Mouse (Mus musculus): ENCODE results near the gene Arhgef28. TPM values are rescaled to one million over a fixed set of nuclear protein-coding genes. Genes with fewer than 3 reads are reported as not detected.

Gene Arhgef28
- polyA plus RNA-seq, 1 experiment from 2014 or later: 45.3 TPM

DNA sequence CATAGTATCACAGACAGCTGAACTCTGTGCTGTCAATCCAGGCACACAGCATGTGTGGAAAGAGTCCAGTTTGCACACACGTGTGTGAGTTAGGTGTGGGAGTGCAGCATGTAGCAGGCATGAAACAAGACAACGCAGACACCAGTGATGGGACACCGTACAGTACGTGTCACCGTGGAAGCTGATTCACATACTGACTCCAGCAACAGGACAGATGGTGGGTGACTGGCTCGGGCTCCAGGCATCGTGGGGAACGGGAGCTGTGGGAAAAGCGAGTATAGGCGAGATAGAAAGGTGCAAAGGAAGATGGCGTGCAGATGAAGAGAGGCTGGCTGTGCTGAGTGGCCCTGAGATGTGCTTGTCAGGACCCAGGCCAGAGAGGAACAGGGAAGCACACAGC lies 23.9 kb downstream of the Arhgef28 start:
- Histone ChIP-seq H3K9ac (no peak overlapping the region), H3K9me3 (replicated peaks) (no peaks in the 10 kb centered on the region), H3K27me3 (no peaks in the 10 kb centered on the region), H3K4me1 (no peaks in the 10 kb centered on the region), H3K4me3 (replicated peaks) (no peak overlapping the region), H3K4me2 (no peak overlapping the region), H3K27ac (no peak overlapping the region), H3K36me3 (no peaks in the 10 kb centered on the region)
- ATAC-seq (replicated peaks; ENCODE audit: low FRiP score): no peak
- WGBS: 91% methylated on average over 11 of the region's 11 CpGs

DNA sequence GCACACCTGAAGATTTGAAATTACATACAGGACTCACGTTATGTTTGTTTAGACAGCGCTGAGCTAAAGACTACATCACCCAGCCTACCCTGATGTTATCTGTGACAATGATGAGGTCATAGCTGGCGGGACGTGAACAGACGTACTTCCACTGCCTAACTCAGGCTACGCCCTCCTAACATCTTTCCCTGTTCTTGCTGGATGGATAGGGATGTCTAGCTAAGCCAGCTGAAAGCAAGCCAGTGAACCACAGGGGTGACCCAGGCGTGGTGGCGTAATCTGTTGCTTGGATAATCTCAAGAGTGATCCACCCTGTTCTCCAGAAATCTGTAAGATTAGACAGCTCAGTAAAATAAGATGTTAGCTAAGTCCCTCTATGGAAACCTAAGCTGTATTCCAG lies 25.6 kb downstream of the Arhgef28 start:
- Histone ChIP-seq H3K27ac (no peak overlapping the region), H3K4me1 (peaks cover 4% of the 10 kb centered on the region; the same call in 1 of the 2 replicates), H3K4me2 (no peak overlapping the region), H3K27me3 (no peaks in the 10 kb centered on the region), H3K9ac (no peak overlapping the region), H3K4me3 (replicated peaks) (no peak overlapping the region), H3K9me3 (replicated peaks) (no peaks in the 10 kb centered on the region), H3K36me3 (no peaks in the 10 kb centered on the region)
- ATAC-seq (replicated peaks; ENCODE audit: low FRiP score): no peak
- WGBS: 79% methylated on average over 8 of the region's 8 CpGs

DNA sequence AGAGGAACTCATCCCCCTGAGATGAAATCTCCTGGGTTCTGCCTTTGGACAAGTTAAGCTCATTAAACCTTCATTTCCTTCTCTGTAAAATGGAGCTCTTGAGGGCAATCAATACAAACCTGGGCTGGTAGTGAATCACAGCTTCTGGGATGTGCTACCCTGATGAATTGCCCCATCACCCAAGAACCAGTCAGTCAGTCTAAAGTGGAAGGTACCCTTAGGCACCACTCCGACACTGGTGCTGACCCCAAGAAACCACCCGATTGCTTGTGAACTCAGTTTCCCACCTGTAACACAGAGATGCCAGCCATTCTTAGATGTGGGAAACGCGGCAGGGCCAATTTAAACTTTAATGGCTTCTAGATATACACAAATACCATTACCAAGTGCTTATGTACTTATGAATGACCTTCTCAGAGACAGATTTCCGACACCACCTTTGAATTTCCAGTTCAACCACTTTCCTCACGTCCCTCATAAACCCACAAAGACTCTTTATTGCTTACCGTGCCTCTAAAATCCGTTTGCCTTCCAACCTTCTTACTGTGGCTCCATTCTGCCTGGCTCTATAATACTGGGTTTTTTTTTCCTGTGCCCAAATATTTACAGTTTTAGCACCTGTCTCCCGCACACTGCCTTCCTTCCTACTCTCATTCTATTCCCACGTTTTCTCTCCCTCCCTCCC lies 30.8 kb downstream of the Arhgef28 start:
- no peaks in the 10 kb centered on the region for H3K36me3 ChIP-seq
- 66% methylated on average over 10 of the region's 10 CpGs for WGBS
- ATAC-seq (replicated peaks; ENCODE audit: low FRiP score): no peak
- H3K27ac ChIP-seq: no peak overlapping the region
- no peak overlapping the region for H3K4me3 ChIP-seq (replicated peaks)
- H3K4me2 ChIP-seq: no peak overlapping the region
- no peaks in the 10 kb centered on the region for H3K27me3 ChIP-seq
- H3K9me3 ChIP-seq (replicated peaks): no peaks in the 10 kb centered on the region
- H3K9ac ChIP-seq: no peak overlapping the region
- H3K4me1 ChIP-seq: peaks cover 17% of the 10 kb centered on the region

DNA sequence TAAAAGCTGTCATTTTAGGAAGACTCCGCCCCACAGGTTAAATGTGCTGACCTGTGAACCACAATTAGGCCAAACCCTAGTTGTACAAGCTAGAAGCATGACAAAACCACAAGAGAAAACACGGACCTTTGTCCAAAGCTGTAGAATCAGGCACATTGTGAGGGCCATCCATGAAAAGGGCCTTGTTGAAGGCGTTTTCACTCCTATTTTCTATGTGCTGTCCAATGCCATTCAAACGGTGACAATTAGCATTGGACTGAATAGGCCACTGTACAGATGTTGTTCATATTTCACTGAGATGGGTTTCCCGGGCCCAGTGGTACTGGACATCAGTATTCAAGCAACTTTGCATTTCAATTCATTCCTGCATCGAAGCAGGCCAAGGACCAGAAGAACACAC lies 33.2 kb downstream of the Arhgef28 start:
- no peak overlapping the region for H3K4me3 ChIP-seq (replicated peaks)
- no peak overlapping the region for H3K4me2 ChIP-seq
- peaks cover 17% of the 10 kb centered on the region for H3K4me1 ChIP-seq
- H3K36me3 ChIP-seq: no peaks in the 10 kb centered on the region
- no peak overlapping the region for H3K9ac ChIP-seq
- ATAC-seq (replicated peaks; ENCODE audit: low FRiP score): no peak
- WGBS: 86% methylated on average over 6 of the region's 6 CpGs
- H3K9me3 ChIP-seq (replicated peaks): no peaks in the 10 kb centered on the region; the same call in 1 of the 2 replicates
- H3K27me3 ChIP-seq: no peaks in the 10 kb centered on the region
- no peak overlapping the region for H3K27ac ChIP-seq

DNA sequence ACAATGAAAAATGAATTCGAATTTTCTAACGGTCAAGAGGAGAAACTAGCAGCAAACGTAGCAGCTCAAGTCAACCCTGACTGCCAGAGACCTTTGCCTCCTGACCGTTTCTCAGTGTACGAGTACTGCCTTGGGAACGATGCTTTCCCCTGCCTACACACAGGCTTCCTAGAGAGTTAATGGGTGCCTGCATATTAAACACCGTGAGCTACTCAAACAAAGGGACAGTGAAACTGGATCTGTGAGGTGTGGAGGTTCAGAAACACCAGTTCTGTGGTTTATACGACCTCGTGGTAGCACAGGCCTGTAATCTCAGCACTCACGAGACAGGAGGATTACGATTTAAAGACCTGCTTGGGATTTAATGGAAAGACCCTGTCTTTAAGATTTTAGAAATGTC lies 33.9 kb downstream of the Arhgef28 start:
- no peaks in the 10 kb centered on the region for H3K36me3 ChIP-seq
- H3K4me2 ChIP-seq: no peak overlapping the region
- peaks cover 17% of the 10 kb centered on the region for H3K4me1 ChIP-seq
- no peaks in the 10 kb centered on the region for H3K27me3 ChIP-seq
- no peak for ATAC-seq (replicated peaks; ENCODE audit: low FRiP score)
- no peaks in the 10 kb centered on the region; the same call in 1 of the 2 replicates for H3K9me3 ChIP-seq (replicated peaks)
- no peak overlapping the region for H3K9ac ChIP-seq
- no peak overlapping the region for H3K4me3 ChIP-seq (replicated peaks)
- H3K27ac ChIP-seq: no peak overlapping the region
- 37% methylated on average over 11 of the region's 11 CpGs for WGBS

DNA sequence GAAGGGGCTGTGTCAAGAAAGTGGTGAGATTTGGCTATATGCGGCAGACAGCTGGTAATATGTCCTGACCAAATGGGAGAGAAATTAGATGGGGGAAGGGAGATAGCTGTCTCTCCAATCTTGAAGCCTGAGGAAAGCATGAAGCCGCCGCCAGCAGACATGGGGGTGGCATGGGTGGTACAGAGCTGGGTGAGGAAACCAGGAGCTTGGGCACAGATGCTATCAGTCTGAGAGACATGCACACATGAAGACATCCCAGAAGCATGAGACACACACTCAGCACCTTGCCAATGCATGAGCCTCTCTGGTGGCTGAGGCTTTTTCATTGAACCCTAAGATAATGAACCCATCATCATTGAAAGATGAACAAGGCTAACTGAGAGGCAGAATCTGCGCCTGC lies 34.5 kb downstream of the Arhgef28 start:
- no peak for ATAC-seq (replicated peaks; ENCODE audit: low FRiP score)
- H3K9ac ChIP-seq: no peak overlapping the region
- H3K4me3 ChIP-seq (replicated peaks): no peak overlapping the region
- H3K27ac ChIP-seq: no peak overlapping the region
- H3K4me1 ChIP-seq: peaks cover 17% of the 10 kb centered on the region
- H3K36me3 ChIP-seq: no peaks in the 10 kb centered on the region
- no peak overlapping the region for H3K4me2 ChIP-seq
- 94% methylated on average over 4 of the region's 4 CpGs for WGBS
- H3K27me3 ChIP-seq: no peaks in the 10 kb centered on the region
- H3K9me3 ChIP-seq (replicated peaks): no peaks in the 10 kb centered on the region; the same call in 1 of the 2 replicates

DNA sequence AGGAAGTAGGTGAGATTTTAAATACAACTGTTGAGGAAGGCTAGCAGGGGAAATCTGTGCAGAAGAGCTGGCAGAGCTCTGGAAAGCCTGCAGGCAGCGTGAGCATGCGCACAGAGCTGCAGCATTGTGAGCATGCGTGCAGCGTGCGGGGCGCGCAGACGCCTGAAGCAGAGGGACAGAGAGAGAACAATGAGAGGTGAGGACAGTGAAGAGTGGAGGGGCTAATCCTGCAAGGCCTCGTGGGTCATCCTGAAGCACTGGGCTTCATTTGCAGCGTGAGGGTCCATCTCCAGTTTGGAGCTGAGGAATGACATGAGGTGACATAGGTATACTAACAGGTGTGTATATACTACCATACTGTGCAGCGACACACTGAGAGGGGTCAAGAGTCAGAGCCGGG lies 35.0 kb downstream of the Arhgef28 start:
- Histone ChIP-seq H3K27ac (no peak overlapping the region), H3K36me3 (no peaks in the 10 kb centered on the region), H3K9ac (no peak overlapping the region), H3K4me2 (no peak overlapping the region), H3K27me3 (no peaks in the 10 kb centered on the region), H3K4me3 (replicated peaks) (no peak overlapping the region), H3K4me1 (peaks cover 19% of the 10 kb centered on the region), H3K9me3 (replicated peaks) (no peaks in the 10 kb centered on the region; the same call in 1 of the 2 replicates)
- ATAC-seq (replicated peaks; ENCODE audit: low FRiP score): no peak
- WGBS: 93% methylated on average over 12 of the region's 12 CpGs

DNA sequence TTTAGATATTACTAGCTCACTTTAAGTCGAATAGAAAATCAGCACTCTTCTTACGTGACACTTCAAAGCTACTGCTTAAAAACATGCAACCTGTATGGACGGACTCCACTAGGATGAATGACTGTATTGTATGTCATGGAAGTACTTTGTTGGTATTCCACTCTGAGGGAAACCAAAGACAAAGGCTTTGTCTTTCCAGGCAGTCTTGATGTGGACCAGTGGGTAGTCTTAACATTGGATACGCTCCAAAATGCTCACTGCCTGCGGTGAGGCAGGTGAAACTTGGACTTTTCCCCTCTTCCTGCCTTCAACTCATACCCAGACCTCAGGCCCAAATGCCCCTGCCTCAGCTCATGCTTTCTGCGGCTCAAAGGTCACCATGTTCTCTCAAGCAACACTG lies 41.4 kb downstream of the Arhgef28 start:
- H3K9ac ChIP-seq: no peak overlapping the region
- H3K27me3 ChIP-seq: no peaks in the 10 kb centered on the region
- no peaks in the 10 kb centered on the region; the same call in 1 of the 2 replicates for H3K9me3 ChIP-seq (replicated peaks)
- no peak for ATAC-seq (replicated peaks; ENCODE audit: low FRiP score)
- H3K36me3 ChIP-seq: no peaks in the 10 kb centered on the region
- WGBS: 85% methylated on average over 6 of the region's 6 CpGs
- H3K4me2 ChIP-seq: no peak overlapping the region
- no peak overlapping the region for H3K27ac ChIP-seq
- H3K4me3 ChIP-seq (replicated peaks): no peak overlapping the region
- 0 out of 2 replicates have a peak, but pooled peaks cover 3% of the 10 kb centered on the region for H3K4me1 ChIP-seq

DNA sequence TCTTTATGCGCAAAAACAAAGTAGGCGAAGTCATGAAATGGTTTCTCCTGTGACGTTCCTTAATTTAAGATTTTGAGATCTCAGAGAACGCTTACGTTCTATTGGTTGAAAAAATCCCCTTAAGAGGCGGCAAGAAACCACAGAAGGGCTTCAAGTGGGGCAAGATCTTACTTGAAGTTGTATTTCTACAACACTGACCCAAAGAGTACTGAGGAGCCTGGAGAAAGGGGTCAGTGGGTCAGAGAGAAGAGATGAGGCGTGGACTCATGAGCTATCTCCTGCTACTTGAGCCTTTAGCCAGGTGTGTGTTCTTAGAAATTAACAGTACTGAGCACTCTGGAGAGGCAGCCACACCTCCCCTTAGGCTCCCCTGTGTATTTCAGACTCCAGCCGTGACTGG lies 44.7 kb downstream of the Arhgef28 start:
- H3K27me3 ChIP-seq: no peaks in the 10 kb centered on the region
- WGBS: 93% methylated on average over 8 of the region's 8 CpGs
- no peak for ATAC-seq (replicated peaks; ENCODE audit: low FRiP score)

DNA sequence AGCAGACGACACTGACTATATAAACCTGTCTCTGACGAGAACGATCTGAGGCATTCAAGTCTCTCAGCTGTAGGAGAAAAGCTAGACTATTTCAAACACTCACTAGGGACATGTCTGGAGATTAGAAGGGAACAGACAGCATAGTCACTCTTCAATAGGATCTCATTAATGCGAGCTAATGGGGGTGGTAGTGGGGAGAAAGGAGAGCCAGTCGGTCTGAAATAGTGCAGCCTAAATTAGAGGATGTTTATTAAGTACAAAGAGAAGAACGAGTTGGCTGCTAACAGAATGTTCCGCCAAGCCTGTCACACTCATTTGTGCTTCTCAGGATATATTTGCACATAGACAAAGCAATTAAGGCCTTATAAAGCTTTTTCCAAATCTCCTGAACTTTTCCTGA lies 49.6 kb downstream of the Arhgef28 start:
- Histone ChIP-seq H3K4me3 (replicated peaks) (no peak overlapping the region), H3K36me3 (no peaks in the 10 kb centered on the region), H3K4me2 (no peak overlapping the region), H3K9me3 (replicated peaks) (no peaks in the 10 kb centered on the region), H3K27ac (no peak overlapping the region), H3K27me3 (no peaks in the 10 kb centered on the region), H3K4me1 (no peaks in the 10 kb centered on the region), H3K9ac (no peak overlapping the region)
- WGBS: 63% methylated on average over 7 of the region's 7 CpGs
- ATAC-seq (replicated peaks; ENCODE audit: low FRiP score): no peak

More for the DNA sequence above, 44.7 kb downstream of the Arhgef28 start:
- Histone ChIP-seq H3K4me2 (no peak overlapping the region), H3K36me3 (no peaks in the 10 kb centered on the region), H3K4me1 (0 out of 2 replicates have a peak, but pooled peaks cover 1% of the 10 kb centered on the region), H3K27ac (no peak overlapping the region), H3K4me3 (replicated peaks) (no peak overlapping the region), H3K9me3 (replicated peaks) (no peaks in the 10 kb centered on the region), H3K9ac (no peak overlapping the region)

DNA sequence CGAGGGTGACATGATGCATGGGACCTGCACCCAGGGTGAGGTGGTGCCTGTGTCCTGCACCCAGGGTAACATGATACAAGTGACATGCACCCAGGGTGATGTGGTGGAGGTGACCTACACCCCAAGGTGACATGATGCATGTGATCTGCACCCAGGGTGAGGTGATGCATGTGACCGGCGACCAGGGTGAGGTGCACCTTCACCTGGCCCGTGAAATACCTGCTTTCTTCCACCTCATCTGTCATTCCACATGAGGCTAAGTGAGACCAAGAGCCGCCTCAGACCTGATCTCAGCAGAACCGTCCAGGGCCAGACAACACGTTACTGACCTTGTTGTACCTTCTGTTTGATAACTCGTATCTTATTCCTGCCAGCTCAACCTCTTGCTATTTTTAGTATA lies 53.5 kb downstream of the Arhgef28 start:
- H3K9ac ChIP-seq: no peak overlapping the region
- ATAC-seq (replicated peaks; ENCODE audit: low FRiP score): no peak
- no peak overlapping the region for H3K4me3 ChIP-seq (replicated peaks)
- peaks cover 4% of the 10 kb centered on the region for H3K4me1 ChIP-seq
- H3K9me3 ChIP-seq (replicated peaks): no peaks in the 10 kb centered on the region
- no peaks in the 10 kb centered on the region for H3K27me3 ChIP-seq
- H3K27ac ChIP-seq: no peak overlapping the region
- WGBS: 89% methylated on average over 8 of the region's 8 CpGs
- H3K4me2 ChIP-seq: no peak overlapping the region
- H3K36me3 ChIP-seq: no peaks in the 10 kb centered on the region

DNA sequence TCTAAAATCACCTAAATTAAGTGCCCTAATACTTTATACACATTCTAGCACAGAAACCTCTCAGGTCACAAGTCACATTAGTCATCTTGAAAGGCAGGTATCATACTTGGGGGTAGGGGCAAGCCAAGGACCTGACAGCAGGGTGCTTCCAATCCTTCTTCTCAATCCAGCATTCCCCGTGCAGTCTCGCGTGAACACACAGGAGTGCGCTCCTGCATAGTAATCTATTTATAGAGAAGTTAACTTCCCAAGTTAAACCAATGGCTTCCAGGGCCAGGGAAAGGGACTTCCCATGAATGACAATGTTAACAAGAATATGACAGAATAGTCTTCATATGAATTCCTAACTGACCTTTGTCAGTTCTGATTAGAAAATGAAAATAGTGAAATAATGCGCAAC lies 58.7 kb downstream of the Arhgef28 start:
- no peak overlapping the region for H3K4me3 ChIP-seq (replicated peaks)
- no peaks in the 10 kb centered on the region for H3K9me3 ChIP-seq (replicated peaks)
- 66% methylated on average over 5 of the region's 5 CpGs for WGBS
- H3K9ac ChIP-seq: no peak overlapping the region
- no peaks in the 10 kb centered on the region for H3K36me3 ChIP-seq
- peaks cover 4% of the 10 kb centered on the region for H3K4me1 ChIP-seq
- no peak overlapping the region for H3K4me2 ChIP-seq
- H3K27me3 ChIP-seq: no peaks in the 10 kb centered on the region
- no peak overlapping the region for H3K27ac ChIP-seq
- no peak for ATAC-seq (replicated peaks; ENCODE audit: low FRiP score)

Measured in kidney, embryonic 15.5 days (tissue).